Mouse (Mus musculus): Measurements from ENCODE around the gene Cables2. TPM values are rescaled to one million over a fixed set of nuclear protein-coding genes. Genes with fewer than 3 reads are reported as not detected.
"Not testable (repeated sequence)": the region's sequence is repeated elsewhere in the genome, so short reads cannot be mapped to it uniquely, and the experiment has no call there.

The Cables2 gene
- polyA plus RNA-seq, 1 experiment from 2014 or later, result 3.4 TPM

GRCm38 (mm10) chr2:180262891-180263290 lies 10.4 kb downstream of the Cables2 start:
- 71% methylated on average over 10 of the region's 10 CpGs for WGBS (ENCODE audit: insufficient replicate concordance)
- no peak overlapping the region for H3K9ac ChIP-seq
- no peak overlapping the region for H3K4me2 ChIP-seq
- H3K27me3 ChIP-seq, result no peaks in the 10 kb centered on the region
- H3K36me3 ChIP-seq (replicated peaks), result peaks cover 53% of the 10 kb centered on the region
- no peak overlapping the region for H3K27ac ChIP-seq (replicated peaks)
- no peak overlapping the region for H3K4me3 ChIP-seq (replicated peaks)
- no peaks in the 10 kb centered on the region for H3K9me3 ChIP-seq (replicated peaks)
- ATAC-seq (ENCODE audit: insufficient read depth), result no peak
- H3K4me1 ChIP-seq (replicated peaks), result peaks cover 13% of the 10 kb centered on the region

GRCm38 (mm10) chr2:180262441-180262840 lies 10.9 kb downstream of the Cables2 start:
- no peak for ATAC-seq (ENCODE audit: insufficient read depth)

GRCm38 (mm10) chr2:180261901-180262300 lies 11.4 kb downstream of the Cables2 start:
- Histone ChIP-seq H3K4me2 (no peak overlapping the region), H3K9ac (no peak overlapping the region), H3K27ac (replicated peaks) (no peak overlapping the region), H3K36me3 (replicated peaks) (peaks cover 51% of the 10 kb centered on the region), H3K4me1 (replicated peaks) (peaks cover 20% of the 10 kb centered on the region), H3K4me3 (replicated peaks) (no peak overlapping the region), H3K9me3 (replicated peaks) (no peaks in the 10 kb centered on the region), H3K27me3 (no peaks in the 10 kb centered on the region)
- WGBS (ENCODE audit: insufficient replicate concordance), result 75% methylated on average over 7 of the region's 7 CpGs
- ATAC-seq (ENCODE audit: insufficient read depth), result no peak

More at GRCm38 (mm10) chr2:180262441-180262840, 10.9 kb downstream of the Cables2 start:
- Histone ChIP-seq H3K4me1 (replicated peaks) (peaks cover 18% of the 10 kb centered on the region), H3K27ac (replicated peaks) (no peak overlapping the region), H3K4me3 (replicated peaks) (no peak overlapping the region), H3K9ac (no peak overlapping the region), H3K27me3 (no peaks in the 10 kb centered on the region), H3K4me2 (no peak overlapping the region), H3K9me3 (replicated peaks) (no peaks in the 10 kb centered on the region), H3K36me3 (replicated peaks) (peaks cover 53% of the 10 kb centered on the region)
- WGBS (ENCODE audit: insufficient replicate concordance), result 57% methylated on average over 3 of the region's 3 CpGs

GRCm38 (mm10) chr2:180260610-180261480 lies 12.5 kb downstream of the Cables2 start:
- no peak overlapping the region for H3K27ac ChIP-seq (replicated peaks)

GRCm38 (mm10) chr2:180259826-180260609 lies 13.3 kb downstream of the Cables2 start:
- H3K27ac ChIP-seq (replicated peaks); ATAC-seq (ENCODE audit: insufficient read depth); H3K4me3 ChIP-seq (replicated peaks); H3K9ac ChIP-seq; H3K4me2 ChIP-seq; H3K27me3 ChIP-seq; H3K9me3 ChIP-seq (replicated peaks): not testable (repeated sequence)
- H3K36me3 ChIP-seq (replicated peaks), result peaks cover 40% of the 10 kb centered on the region
- peaks cover 34% of the 10 kb centered on the region for H3K4me1 ChIP-seq (replicated peaks)
- 68% methylated on average over 17 of the region's 17 CpGs for WGBS (ENCODE audit: insufficient replicate concordance)

More at GRCm38 (mm10) chr2:180260610-180261480, 12.5 kb downstream of the Cables2 start:
- peaks cover 30% of the 10 kb centered on the region for H3K4me1 ChIP-seq (replicated peaks)
- no peak overlapping the region for H3K4me2 ChIP-seq
- H3K9ac ChIP-seq, result no peak overlapping the region
- ATAC-seq (ENCODE audit: insufficient read depth), result no peak
- H3K4me3 ChIP-seq (replicated peaks), result no peak overlapping the region
- H3K27me3 ChIP-seq, result no peaks in the 10 kb centered on the region
- H3K36me3 ChIP-seq (replicated peaks), result peaks cover 41% of the 10 kb centered on the region
- WGBS (ENCODE audit: insufficient replicate concordance), result 55% methylated on average over 8 of the region's 8 CpGs
- H3K9me3 ChIP-seq (replicated peaks), result no peaks in the 10 kb centered on the region

- H3K27me3 ChIP-seq; H3K27ac ChIP-seq (replicated peaks); H3K9ac ChIP-seq; H3K9me3 ChIP-seq (replicated peaks); ATAC-seq (ENCODE audit: insufficient read depth); H3K4me2 ChIP-seq; H3K4me3 ChIP-seq (replicated peaks): not testable (repeated sequence)
- Histone ChIP-seq H3K36me3 (replicated peaks) (peaks cover 35% of the 10 kb centered on the region), H3K4me1 (replicated peaks) (peaks cover 34% of the 10 kb centered on the region)
- 67% methylated on average over 10 of the region's 10 CpGs for WGBS (ENCODE audit: insufficient replicate concordance)
Measured at GRCm38 (mm10) chr2:180258951-180259484, 14.3 kb downstream of the Cables2 start.

- Histone ChIP-seq H3K9ac (peak overlapping the region; percentile 83), H3K4me1 (replicated peaks) (peaks cover 34% of the 10 kb centered on the region), H3K27me3 (no peaks in the 10 kb centered on the region), H3K9me3 (replicated peaks) (no peaks in the 10 kb centered on the region), H3K27ac (replicated peaks) (peak overlapping the region; percentile 77), H3K36me3 (replicated peaks) (peaks cover 31% of the 10 kb centered on the region), H3K4me3 (replicated peaks) (peak overlapping the region; percentile 93), H3K4me2 (peak overlapping the region; percentile 93)
- no peak for ATAC-seq (ENCODE audit: insufficient read depth)
- WGBS (ENCODE audit: insufficient replicate concordance), result 40% methylated on average over 11 of the region's 11 CpGs
Measured at GRCm38 (mm10) chr2:180257963-180258865, 15.1 kb downstream of the Cables2 start.

- peak within 1 kb of the TSS; percentile 93 for H3K4me2 ChIP-seq
- WGBS (ENCODE audit: insufficient replicate concordance), result under 1% methylated on average over 38 of the region's 38 CpGs
- H3K27ac ChIP-seq (replicated peaks), result peak within 1 kb of the TSS; percentile 87
- H3K27me3 ChIP-seq, result no peaks in the 10 kb centered on the region
- H3K4me3 ChIP-seq (replicated peaks), result peak within 1 kb of the TSS; percentile 93
- H3K4me1 ChIP-seq (replicated peaks), result peaks cover 34% of the 10 kb centered on the region
- no peaks in the 10 kb centered on the region for H3K9me3 ChIP-seq (replicated peaks)
- H3K36me3 ChIP-seq (replicated peaks), result peaks cover 31% of the 10 kb centered on the region
- H3K9ac ChIP-seq, result peak within 1 kb of the TSS; percentile 83
- ATAC-seq (ENCODE audit: insufficient read depth), result peak; percentile 96
Measured at GRCm38 (mm10) chr2:180257001-180257521, 16.2 kb downstream of the Cables2 start, which contains the start of gene Rps21. TSS of gene Rps21 (plus strand) at chr2:180257377.

GRCm38 (mm10) chr2:180256296-180257000 lies 16.8 kb downstream of the Cables2 start:
- Histone ChIP-seq H3K27ac (replicated peaks) (peak overlapping the region; percentile 87), H3K36me3 (replicated peaks) (peaks cover 31% of the 10 kb centered on the region), H3K9ac (peak overlapping the region; percentile 83), H3K4me2 (peak overlapping the region; percentile 93), H3K27me3 (no peaks in the 10 kb centered on the region), H3K4me3 (replicated peaks) (peak overlapping the region; percentile 93), H3K9me3 (replicated peaks) (no peaks in the 10 kb centered on the region), H3K4me1 (replicated peaks) (peaks cover 36% of the 10 kb centered on the region)
- 17% methylated on average over 26 of the region's 26 CpGs for WGBS (ENCODE audit: insufficient replicate concordance)
- peak; percentile 33 for ATAC-seq (ENCODE audit: insufficient read depth)
